Mouse (Mus musculus) ES-Bruce4 (cell line): ENCODE measurements around the gene Slc2a13. TPM values are rescaled to one million over a fixed set of nuclear protein-coding genes. Genes with fewer than 3 reads are reported as not detected.
A peak's percentile ranks its signal among the peaks of the same experiment; 100 is the strongest.

Source experiments
- H3K27ac ChIP-seq: 2 replicates; pipeline ENCODE4 v1.5.1; 2012; ENCODE audit warnings: low read length, inconsistent platforms; ENCODE audit not compliant: insufficient read depth
- H3K27me3 ChIP-seq: 2 replicates; pipeline ENCODE4 v1.6.1; 2012; ENCODE audit warnings: mild to moderate bottlenecking, low read length, inconsistent platforms; ENCODE audit not compliant: control insufficient read depth, poor library complexity, insufficient read depth, severe bottlenecking
- H3K36me3 ChIP-seq: 2 replicates; pipeline ENCODE4 v1.6.1; 2012; ENCODE audit warnings: inconsistent platforms, mild to moderate bottlenecking, low read length, moderate library complexity; ENCODE audit not compliant: control insufficient read depth, poor library complexity, insufficient read depth, severe bottlenecking
- H3K4me1 ChIP-seq: one replicate; pipeline ENCODE4 v1.8.1; 2011; ENCODE audit warnings: low read length; ENCODE audit not compliant: control insufficient read depth, insufficient read depth
- H3K4me3 ChIP-seq: 2 replicates; pipeline ENCODE4 v1.5.1; 2011; ENCODE audit warnings: low read depth, mild to moderate bottlenecking, low read length
- H3K9ac ChIP-seq: 2 replicates; pipeline ENCODE4 v1.6.1; 2012; ENCODE audit warnings: low read depth, mild to moderate bottlenecking, inconsistent platforms; ENCODE audit not compliant: poor library complexity, severe bottlenecking
- H3K9me3 ChIP-seq: replicated peaks from 2 replicates; pipeline ENCODE4 v1.6.1; 2012; ENCODE audit warnings: mild to moderate bottlenecking, low read length, inconsistent platforms; ENCODE audit not compliant: control insufficient read depth, poor library complexity, insufficient read depth, severe bottlenecking
- CTCF ChIP-seq: IDR thresholded peaks from one replicate; pipeline ENCODE4 v1.8.1; 2011; ENCODE audit warnings: low read depth, low read length
- EP300 ChIP-seq: IDR thresholded peaks from 2 replicates; pipeline ENCODE4 v1.6.1; 2011; ENCODE audit warnings: low read depth, low read length; ENCODE audit not compliant: insufficient read depth
- POLR2A ChIP-seq: IDR thresholded peaks from one replicate; pipeline ENCODE4 v1.8.1; 2011; ENCODE audit warnings: low read length; ENCODE audit not compliant: insufficient read depth
- polyA plus RNA-seq: library from polyadenylated mRNA; stranded (reverse); fragments of >200 nt; gene quantifications from 2 replicates; pipeline ENCODE4 v1.2.4, GENCODE M21; 2011; ENCODE audit warnings: low read depth; ENCODE audit not compliant: missing spikeins, insufficient read depth, insufficient read length

The Slc2a13 gene
- polyA plus RNA-seq, 1 experiment: not detected

- Histone ChIP-seq H3K27me3 (no peaks in the 10 kb centered on the region), H3K4me1 (no peaks in the 10 kb centered on the region), H3K9ac (no peak overlapping the region), H3K27ac (no peak overlapping the region), H3K4me3 (no peak overlapping the region), H3K9me3 (no peaks in the 10 kb centered on the region), H3K36me3 (no peaks in the 10 kb centered on the region)
- TF ChIP-seq CTCF (no peak), EP300 (no peak), POLR2A (no peak)
These were observed 201.1 kb downstream of the Slc2a13 start for GRCm38 (mm10) chr15:91371859-91372394.

- no peaks in the 10 kb centered on the region for H3K36me3 ChIP-seq
- no peaks in the 10 kb centered on the region for H3K9me3 ChIP-seq
- H3K4me3 ChIP-seq: no peak overlapping the region
- no peaks in the 10 kb centered on the region for H3K27me3 ChIP-seq
- H3K27ac ChIP-seq: no peak overlapping the region
- H3K4me1 ChIP-seq: no peaks in the 10 kb centered on the region
- no peak overlapping the region for H3K9ac ChIP-seq
- no peak for TF ChIP-seq EP300
- no peak for TF ChIP-seq POLR2A
- TF ChIP-seq CTCF: no peak
These were observed 203.2 kb downstream of the Slc2a13 start for GRCm38 (mm10) chr15:91369736-91370449.

- no peaks in the 10 kb centered on the region for H3K36me3 ChIP-seq
- no peak for TF ChIP-seq POLR2A
- no peak for TF ChIP-seq EP300
- no peak for TF ChIP-seq CTCF
- H3K9ac ChIP-seq: no peak overlapping the region
- H3K4me3 ChIP-seq: no peak overlapping the region
- no peak overlapping the region for H3K27ac ChIP-seq
- H3K9me3 ChIP-seq: no peaks in the 10 kb centered on the region
- H3K27me3 ChIP-seq: no peaks in the 10 kb centered on the region
- H3K4me1 ChIP-seq: no peaks in the 10 kb centered on the region
These were observed 212.6 kb downstream of the Slc2a13 start for GRCm38 (mm10) chr15:91360495-91360894.

- H3K27ac ChIP-seq: no peak overlapping the region
- no peak overlapping the region for H3K9ac ChIP-seq
- H3K4me1 ChIP-seq: no peaks in the 10 kb centered on the region
- TF ChIP-seq POLR2A (no peak), EP300 (no peak), CTCF (no peak)
- H3K9me3 ChIP-seq: no peaks in the 10 kb centered on the region
- H3K4me3 ChIP-seq: no peak overlapping the region
- H3K27me3 ChIP-seq: no peaks in the 10 kb centered on the region
- no peaks in the 10 kb centered on the region for H3K36me3 ChIP-seq
These were observed 222.1 kb downstream of the Slc2a13 start for GRCm38 (mm10) chr15:91351006-91351405.

DNA sequence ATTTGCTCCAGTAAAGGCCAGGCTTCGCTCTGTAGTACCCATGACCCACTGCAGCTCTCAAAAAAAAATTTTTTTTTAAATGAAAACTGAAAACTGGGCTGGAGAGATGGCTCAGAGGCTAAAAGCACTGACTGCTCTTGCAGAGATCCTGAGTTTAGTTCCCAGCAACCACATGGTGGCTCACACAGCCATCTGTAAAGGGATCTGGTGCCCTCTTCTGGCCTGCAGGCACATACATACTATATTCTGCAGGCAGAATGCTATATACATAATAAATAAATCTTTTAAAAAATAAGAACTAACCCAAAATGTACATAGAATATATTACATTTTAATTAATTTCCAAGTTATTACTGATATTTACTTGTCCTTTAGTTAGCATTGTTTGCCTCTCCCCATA is 234.7 kb downstream of the Slc2a13 start:
- TF ChIP-seq POLR2A (no peak), CTCF (peak; percentile 37)
- Histone ChIP-seq H3K27me3 (no peaks in the 10 kb centered on the region), H3K36me3 (no peaks in the 10 kb centered on the region), H3K9me3 (no peaks in the 10 kb centered on the region), H3K9ac (no peak overlapping the region), H3K27ac (no peak overlapping the region), H3K4me1 (no peaks in the 10 kb centered on the region), H3K4me3 (no peak overlapping the region)

GRCm38 (mm10) chr15:91334416-91334900 is 238.6 kb downstream of the Slc2a13 start:
- Histone ChIP-seq H3K4me3 (no peak overlapping the region), H3K9me3 (no peaks in the 10 kb centered on the region), H3K9ac (no peak overlapping the region), H3K36me3 (no peaks in the 10 kb centered on the region), H3K27ac (no peak overlapping the region), H3K4me1 (no peaks in the 10 kb centered on the region), H3K27me3 (no peaks in the 10 kb centered on the region)
- TF ChIP-seq EP300: no peak
- no peak for TF ChIP-seq POLR2A
- TF ChIP-seq CTCF: no peak
